Mouse (Mus musculus): Measurements from ENCODE around the gene Gm20388.

The Gm20388 gene

DNA sequence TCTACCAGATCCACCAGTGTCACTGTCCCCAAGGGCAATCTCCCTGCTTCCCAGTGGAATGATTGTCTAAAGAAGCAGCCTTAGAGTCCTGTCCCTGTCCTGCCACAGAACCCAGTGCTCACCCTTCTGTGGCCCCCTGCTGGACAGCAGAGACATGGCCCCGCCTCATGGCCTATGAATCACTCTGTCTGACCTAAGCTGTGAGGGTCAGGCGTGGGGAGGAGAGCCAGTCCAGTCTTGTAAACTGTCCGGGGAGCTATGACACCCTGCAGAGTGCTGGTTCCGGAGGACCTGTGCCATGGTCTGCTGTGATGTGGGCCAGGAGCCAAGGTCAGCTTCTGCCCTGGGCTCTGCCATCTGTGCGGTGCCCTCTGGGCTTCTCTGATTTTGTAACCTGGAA is 2229.1 kb downstream of the Gm20388 start:
- DNase-seq = peak; percentile 74

DNA sequence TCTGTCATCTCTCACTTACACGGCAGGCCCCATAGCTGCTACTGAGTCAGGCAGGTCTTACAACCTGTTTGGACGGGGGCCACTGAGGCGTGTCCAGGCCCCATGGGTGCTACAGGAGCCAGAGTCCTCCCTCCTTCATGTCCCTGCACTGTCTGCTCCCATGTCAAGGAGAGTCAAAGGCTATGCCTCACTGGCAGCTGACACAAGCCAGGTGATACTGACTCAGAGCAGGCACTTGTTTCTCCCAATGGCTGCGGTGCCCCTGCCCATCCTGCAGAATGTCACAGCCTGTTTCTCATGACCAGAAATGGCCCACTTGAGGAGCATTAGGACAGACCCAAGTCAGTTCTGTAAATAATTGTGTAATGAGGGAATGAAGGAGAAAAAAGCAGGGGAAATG is 2229.8 kb downstream of the Gm20388 start:
- DNase-seq = no peak

- DNase-seq = no peak
Observed at GRCm38 (mm10) chr8:122142428-122142827, 2231.8 kb downstream of the Gm20388 start.

DNA sequence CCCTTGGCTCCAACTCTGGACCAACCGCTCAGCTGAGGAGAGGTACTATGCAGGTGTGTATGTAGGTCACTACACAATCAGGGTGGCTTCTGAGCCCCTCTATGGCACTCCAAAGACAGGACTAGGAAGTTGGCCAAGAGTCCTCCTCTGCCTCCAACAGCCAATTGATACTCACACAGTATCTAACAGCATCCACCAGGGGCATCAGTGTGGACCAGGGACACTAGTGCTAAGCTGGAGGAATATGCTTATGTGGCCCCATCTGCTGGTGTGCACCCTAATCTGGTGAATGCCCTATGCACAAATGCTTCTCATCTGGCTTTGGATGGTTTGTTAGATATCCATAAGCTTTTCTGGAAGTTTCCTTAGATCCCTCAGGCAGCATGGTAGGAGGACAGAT is 2232.6 kb downstream of the Gm20388 start:
- no peak for DNase-seq

GRCm38 (mm10) chr8:122144729-122145311 is 2234.2 kb downstream of the Gm20388 start:
- no peak for DNase-seq

- DNase-seq = no peak
Observed at GRCm38 (mm10) chr8:122149045-122149444, 2238.4 kb downstream of the Gm20388 start.

DNA sequence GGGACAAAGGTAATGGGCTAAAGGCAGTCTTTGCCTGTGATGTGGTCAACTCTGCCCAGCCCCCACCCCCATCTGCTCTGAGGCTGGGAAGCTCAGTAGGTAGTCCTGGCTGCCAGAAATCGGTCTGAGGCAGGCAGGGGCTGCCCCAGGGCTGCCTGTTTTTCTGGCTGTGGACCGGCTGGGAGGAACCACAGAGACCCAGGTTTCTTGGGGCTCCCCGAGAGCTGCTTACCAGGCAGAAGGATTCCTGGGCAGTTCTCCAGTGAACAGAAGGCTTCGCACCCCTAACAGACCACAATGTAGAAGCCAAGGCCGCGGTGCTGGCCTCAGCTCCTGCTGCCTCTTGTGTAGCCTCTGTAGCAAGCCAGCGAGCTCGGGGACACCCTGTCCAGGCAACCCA is 2239.0 kb downstream of the Gm20388 start:
- no peak for DNase-seq

GRCm38 (mm10) chr8:122151541-122151940 is 2240.9 kb downstream of the Gm20388 start:
- DNase-seq = no peak

DNA sequence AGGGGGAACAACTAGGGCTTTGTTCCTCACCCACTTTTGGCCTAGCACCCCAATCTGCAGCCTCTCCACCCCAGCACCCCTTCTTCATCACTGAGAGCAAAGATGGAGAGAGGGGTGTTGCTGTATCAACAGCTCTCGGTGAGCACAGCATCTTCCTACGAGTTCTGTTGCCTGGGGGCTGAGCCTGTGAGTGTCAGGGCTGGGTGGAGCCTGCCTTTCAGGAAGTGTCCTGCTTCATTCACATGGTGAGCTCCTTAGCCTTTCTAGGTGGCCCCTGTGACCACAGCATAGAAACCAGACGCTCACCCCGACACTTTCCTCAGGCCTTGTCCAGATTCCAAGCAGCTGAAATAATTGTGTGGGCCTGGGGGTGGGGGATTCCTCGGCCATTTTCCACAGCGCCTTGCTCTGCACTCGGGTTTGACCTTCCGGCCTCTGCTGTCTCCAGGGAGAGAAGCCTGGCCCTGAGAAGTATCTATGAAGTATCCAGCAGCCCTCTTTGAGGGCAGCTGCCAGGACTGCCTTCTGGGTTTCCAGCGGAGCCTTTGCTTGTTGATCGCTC is 2244.5 kb downstream of the Gm20388 start:
- DNase-seq = peak; percentile 52

DNA sequence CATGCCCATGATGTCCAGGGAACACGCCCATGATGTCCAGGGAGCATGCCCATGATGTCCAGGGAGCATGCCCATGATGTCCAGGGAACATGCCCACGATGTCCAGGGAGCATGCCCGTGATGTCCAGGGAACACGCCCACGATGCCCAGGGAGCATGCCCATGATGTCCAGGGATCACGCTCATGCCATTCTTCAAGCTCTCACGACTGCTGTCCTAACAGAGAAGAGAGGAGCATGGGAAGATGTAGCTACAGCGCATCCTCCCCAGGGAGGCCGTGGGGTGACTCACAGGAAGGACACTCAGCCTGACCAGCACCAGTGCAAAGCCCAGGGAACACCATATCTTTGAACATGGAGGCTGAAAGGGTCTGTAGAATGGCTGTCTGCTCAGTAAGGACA is 2245.3 kb downstream of the Gm20388 start:
- no peak for DNase-seq

DNA sequence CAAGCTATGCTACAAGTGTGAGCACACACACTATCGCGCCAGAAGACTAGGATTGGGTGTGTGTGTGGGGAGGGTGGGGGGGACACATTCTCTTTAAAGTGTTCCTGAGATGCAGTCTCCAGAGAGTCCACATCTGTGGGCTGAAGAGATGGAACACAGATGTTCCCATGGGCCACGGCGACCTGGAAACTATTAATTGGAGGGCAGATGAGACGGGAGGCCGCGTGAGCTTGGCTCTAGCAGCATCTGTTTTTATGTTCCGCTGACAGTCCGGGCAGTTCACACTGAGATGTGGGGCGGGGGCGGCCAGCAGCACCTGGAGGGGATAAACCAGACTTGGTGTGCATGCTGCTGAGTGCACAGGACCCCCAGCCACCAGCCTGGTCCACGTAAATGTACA is 2247.0 kb downstream of the Gm20388 start:
- peak; percentile 53 for DNase-seq

GRCm38 (mm10) chr8:122160165-122160564 is 2249.5 kb downstream of the Gm20388 start:
- no peak for DNase-seq

DNA sequence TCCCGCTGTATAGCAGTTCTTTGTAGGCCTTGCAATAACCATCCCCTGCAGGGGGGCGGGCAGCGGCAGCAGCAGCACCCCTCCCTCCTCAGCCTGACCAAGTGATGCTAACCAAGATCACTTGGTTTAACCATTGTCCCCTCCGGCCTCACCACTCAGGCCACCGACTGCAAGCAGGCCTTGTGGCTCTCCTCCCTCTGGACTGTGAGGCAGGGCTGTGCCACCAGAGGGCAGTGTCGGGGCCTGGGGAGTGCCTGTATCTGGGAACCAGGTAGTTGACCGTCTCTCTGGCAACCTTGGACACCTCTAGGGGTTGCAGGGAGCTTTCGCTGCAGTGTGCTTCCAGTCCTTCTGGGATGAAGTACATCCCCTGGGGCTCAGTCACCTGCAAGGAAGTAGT is 2252.4 kb downstream of the Gm20388 start:
- DNase-seq = peak; percentile 74

GRCm38 (mm10) chr8:122167204-122167860 is 2256.7 kb downstream of the Gm20388 start:
- DNase-seq = no peak

GRCm38 (mm10) chr8:122169446-122169845 is 2258.8 kb downstream of the Gm20388 start:
- DNase-seq = no peak

- no peak for DNase-seq
Observed at GRCm38 (mm10) chr8:122171823-122172222, 2261.2 kb downstream of the Gm20388 start.

DNA sequence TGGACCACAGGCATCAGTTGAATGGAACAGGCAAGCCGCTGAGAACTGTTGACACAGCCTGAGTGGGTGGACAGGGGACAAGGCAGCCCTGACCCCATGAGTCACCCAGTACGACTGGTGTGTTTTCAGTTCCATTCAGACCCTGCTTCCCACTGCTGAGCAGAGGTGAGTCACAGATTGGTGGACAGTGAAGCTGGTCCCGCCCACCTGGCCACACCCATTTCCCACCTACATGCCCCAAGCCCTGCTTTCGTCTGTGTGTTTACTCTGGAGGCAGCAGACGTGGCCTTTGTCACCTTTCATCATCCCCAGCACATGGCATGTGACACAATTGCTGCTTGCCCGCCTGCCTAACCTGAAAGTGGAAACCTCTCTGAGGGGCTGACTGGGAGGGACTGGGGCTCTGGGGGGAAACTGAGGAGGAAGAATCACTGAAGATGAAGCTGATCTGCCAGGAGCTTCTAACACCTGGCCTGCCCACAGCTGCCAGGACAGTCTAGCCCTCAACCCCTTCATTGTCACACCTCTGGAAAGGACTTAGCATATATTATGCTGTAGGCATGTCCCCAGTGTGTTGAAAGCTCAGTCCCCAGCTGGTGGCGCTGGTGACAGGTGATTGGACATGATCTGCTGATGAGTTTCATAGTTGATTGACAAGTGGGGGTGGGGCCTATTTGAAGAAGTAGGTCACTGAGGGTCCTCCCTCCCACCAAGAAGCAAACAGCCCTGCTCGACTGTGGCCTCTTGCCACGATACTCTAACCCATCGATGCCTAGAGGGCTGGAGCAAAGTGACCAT is 2263.7 kb downstream of the Gm20388 start:
- DNase-seq = no peak

GRCm38 (mm10) chr8:122178392-122178890 is 2267.8 kb downstream of the Gm20388 start:
- DNase-seq = no peak

DNA sequence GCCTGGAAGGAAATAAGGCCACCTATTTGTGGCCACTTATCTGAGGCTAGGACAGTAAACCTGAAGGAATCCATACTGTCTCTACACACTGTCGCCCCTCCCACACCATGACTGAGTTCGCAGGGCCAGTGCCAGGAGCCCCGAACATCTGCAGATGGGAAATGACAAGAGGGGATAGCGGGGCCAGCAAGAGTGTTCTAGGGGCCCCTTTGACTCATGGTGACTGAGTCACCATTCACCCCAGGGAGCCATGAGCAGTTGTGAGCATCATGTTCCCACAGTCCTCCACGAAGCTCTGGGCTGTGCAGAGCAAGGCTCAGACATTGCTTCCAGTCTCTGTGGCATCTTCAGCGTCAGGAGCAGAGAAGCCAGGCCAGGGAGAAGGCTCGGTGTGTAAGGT is 2268.7 kb downstream of the Gm20388 start:
- no peak for DNase-seq

- no peak for DNase-seq
Observed at GRCm38 (mm10) chr8:122180116-122180515, 2269.5 kb downstream of the Gm20388 start.

GRCm38 (mm10) chr8:122181414-122181813 is 2270.8 kb downstream of the Gm20388 start:
- DNase-seq = peak; percentile 46

- no peak for DNase-seq
Observed at GRCm38 (mm10) chr8:122181991-122182390, 2271.3 kb downstream of the Gm20388 start.

DNA sequence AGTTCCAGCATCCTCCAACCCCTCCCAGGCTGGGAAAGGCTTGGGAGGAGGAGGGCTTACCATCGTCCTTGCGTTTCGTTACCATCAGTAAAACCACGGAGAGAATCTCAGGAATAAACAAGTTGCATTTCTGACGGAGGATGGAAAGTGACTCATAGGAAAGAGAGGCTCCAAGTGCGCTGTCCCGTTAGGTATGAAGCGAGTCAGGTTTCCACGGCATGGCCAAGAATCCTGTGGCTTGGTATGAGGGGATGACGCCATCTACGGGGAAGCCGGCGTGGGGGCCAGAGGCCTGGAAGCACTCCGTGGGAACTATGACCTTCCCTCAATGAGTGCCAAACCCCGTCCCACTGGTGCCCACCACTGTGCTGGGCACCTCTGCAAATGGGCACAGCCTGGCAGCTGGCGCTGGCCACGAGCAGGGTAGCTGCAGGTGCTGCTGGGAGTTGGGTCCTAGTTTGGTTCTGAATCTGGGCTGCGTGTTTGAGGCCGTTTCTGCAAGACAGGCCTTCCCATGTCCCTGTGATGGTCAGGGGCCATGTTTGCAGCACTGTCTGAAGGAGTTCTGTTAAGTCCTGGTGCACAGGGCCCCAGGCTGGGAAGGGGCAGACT is 2275.8 kb downstream of the Gm20388 start:
- no peak for DNase-seq
